Comparison of ENCODE assay signal across 27 mouse cellular contexts in the genomic region with DNA sequence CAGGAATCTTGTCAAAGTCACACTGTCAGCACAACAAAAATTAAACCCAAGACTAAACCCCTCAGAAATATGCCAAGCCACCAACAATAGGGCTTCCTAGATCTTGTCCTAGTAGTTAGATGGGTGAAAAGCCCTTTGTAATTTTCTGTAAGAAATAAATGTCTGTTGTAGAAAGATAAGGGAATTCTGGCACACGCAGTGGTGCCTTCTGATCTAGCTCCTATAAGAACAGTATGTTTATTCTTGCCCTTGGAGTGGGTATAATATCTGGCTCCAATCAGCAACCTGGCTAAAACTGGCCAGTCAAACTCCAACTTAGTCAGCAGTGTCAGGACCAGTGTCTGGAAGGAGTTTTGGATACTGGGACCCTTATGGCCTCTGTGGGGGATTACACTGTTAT.
DNase-seq lines count a peak whose midpoint lies in the region; ATAC-seq and TF ChIP-seq lines count a peak whose summit lies in the region.
"Had no signal": no experiment of that assay in that cellular context is flagged by ENCODE, and none has a peak within 500 bp of the region (broad histone marks: within the 10 kb centered on the region; RNA-seq: fewer than 3 reads in every experiment).

No protein-coding gene starts in this region.

- no peaks in the 10 kb centered on the region for H3K9me3 ChIP-seq in midbrain, embryonic 10.5 days (replicated peaks)
- H3K9me3 ChIP-seq in midbrain, embryonic 11.5 days (ENCODE audit: control insufficient read depth, low read length): no peaks in the 10 kb centered on the region
- no peaks in the 10 kb centered on the region for H3K9me3 ChIP-seq in intestine, postnatal 0 days (ENCODE audit: control insufficient read depth)
- H3K9me3 ChIP-seq: embryonic facial prominence, embryonic 13.5 days; embryonic facial prominence, embryonic 15.5 days; forebrain, embryonic 13.5 days; forebrain, embryonic 15.5 days; G1E had no signal

- no peak for TF ChIP-seq CTCF in intestine, postnatal 0 days (IDR thresholded peaks at IDR 0.05; ENCODE audit: low read depth)

- no peaks in the 10 kb centered on the region for H3K4me1 ChIP-seq in midbrain, embryonic 10.5 days
- H3K4me1 ChIP-seq in midbrain, embryonic 11.5 days (ENCODE audit: control insufficient read depth, insufficient read depth, low read length): no peaks in the 10 kb centered on the region
- H3K4me1 ChIP-seq in intestine, postnatal 0 days (replicated peaks; ENCODE audit: control insufficient read depth, insufficient read depth, low read length): no peaks in the 10 kb centered on the region
- H3K4me1 ChIP-seq: embryonic facial prominence, embryonic 13.5 days; embryonic facial prominence, embryonic 15.5 days; forebrain, embryonic 13.5 days; forebrain, embryonic 15.5 days had no signal

- H3K9ac ChIP-seq in midbrain, embryonic 11.5 days (ENCODE audit: low read length): no peak overlapping the region
- H3K9ac ChIP-seq in intestine, postnatal 0 days (ENCODE audit: low read depth, low read length): no peak overlapping the region
- H3K9ac ChIP-seq: embryonic facial prominence, embryonic 13.5 days; embryonic facial prominence, embryonic 15.5 days; forebrain, embryonic 13.5 days; forebrain, embryonic 15.5 days; forebrain, postnatal 0 days had no signal

- H3K36me3 ChIP-seq in midbrain, embryonic 10.5 days: no peaks in the 10 kb centered on the region
- no peaks in the 10 kb centered on the region for H3K36me3 ChIP-seq in midbrain, embryonic 11.5 days (ENCODE audit: control insufficient read depth, insufficient read depth, low read length)
- no peaks in the 10 kb centered on the region for H3K36me3 ChIP-seq in intestine, postnatal 0 days (ENCODE audit: control insufficient read depth, insufficient read depth)
- H3K36me3 ChIP-seq: embryonic facial prominence, embryonic 13.5 days; embryonic facial prominence, embryonic 15.5 days; forebrain, embryonic 15.5 days; G1E had no signal

- H3K4me3 ChIP-seq in midbrain, embryonic 10.5 days: no peak overlapping the region
- H3K4me3 ChIP-seq in midbrain, embryonic 11.5 days (ENCODE audit: low read depth, low read length): no peak overlapping the region
- no peak overlapping the region for H3K4me3 ChIP-seq in intestine, postnatal 0 days (ENCODE audit: low read depth, low read length)
- H3K4me3 ChIP-seq: embryonic facial prominence, embryonic 13.5 days; embryonic facial prominence, embryonic 15.5 days; erythroblast, embryonic 14.5 days; forebrain, embryonic 13.5 days; forebrain, embryonic 15.5 days had no signal

- H3K4me2 ChIP-seq in midbrain, embryonic 11.5 days: no peak overlapping the region
- H3K4me2 ChIP-seq in intestine, postnatal 0 days (replicated peaks; ENCODE audit: low read depth): no peak overlapping the region
- H3K4me2 ChIP-seq: embryonic facial prominence, embryonic 13.5 days; embryonic facial prominence, embryonic 15.5 days; forebrain, embryonic 13.5 days; forebrain, embryonic 15.5 days had no signal

- H3K27ac ChIP-seq in midbrain, embryonic 10.5 days (replicated peaks): 0 out of 2 replicates have a peak overlapping the region, but pooled peaks have one; percentile 13
- no peak overlapping the region for H3K27ac ChIP-seq in midbrain, embryonic 11.5 days (ENCODE audit: low read depth, low read length)
- no peak overlapping the region for H3K27ac ChIP-seq in intestine, postnatal 0 days (ENCODE audit: low read depth, low read length)
- H3K27ac ChIP-seq: embryonic facial prominence, embryonic 13.5 days; embryonic facial prominence, embryonic 15.5 days; forebrain, embryonic 13.5 days; forebrain, embryonic 15.5 days had no signal

- no peak for DNase-seq in midbrain, embryonic 10.5 days (ENCODE audit: low spot score)
- no peak for DNase-seq in midbrain, embryonic 11.5 days (ENCODE audit: low spot score, missing footprints)
- no peak for DNase-seq in liver
- DNase-seq in ovary, postnatal 14 days (ENCODE audit: low spot score): no peak
- DNase-seq: adrenal gland, adult 8-10 months; adrenal gland, postnatal 25 days; B cell, adult 2 months; cerebellum, adult 11 months; cerebellum, adult 18-20 months; cerebellum, adult 8-10 months; cerebellum, adult 9-11 months; cerebellum, postnatal 25 days; embryo, embryonic 11 days; forebrain, postnatal 0 days had no signal

- no peaks in the 10 kb centered on the region for H3K27me3 ChIP-seq in midbrain, embryonic 10.5 days (ENCODE audit: low read depth, poor library complexity, severe bottlenecking)
- no peaks in the 10 kb centered on the region for H3K27me3 ChIP-seq in midbrain, embryonic 11.5 days (ENCODE audit: control insufficient read depth, insufficient read depth, low read length)
- H3K27me3 ChIP-seq in intestine, postnatal 0 days (replicated peaks; ENCODE audit: control insufficient read depth, insufficient read depth, low read length): no peaks in the 10 kb centered on the region
- H3K27me3 ChIP-seq: CH12.LX; embryonic facial prominence, embryonic 13.5 days; embryonic facial prominence, embryonic 15.5 days; forebrain, embryonic 13.5 days; forebrain, embryonic 15.5 days; Patski had no signal

- 85% methylated on average over 1 of the region's 1 CpGs for WGBS in midbrain, embryonic 10.5 days
- 91% methylated on average over 1 of the region's 1 CpGs for WGBS in midbrain, embryonic 11.5 days
- 71% methylated on average over 1 of the region's 1 CpGs for WGBS in intestine, postnatal 0 days

- no peak for ATAC-seq in midbrain, embryonic 11.5 days (ENCODE audit: low FRiP score)
- peak; percentile 24 for ATAC-seq in common myeloid progenitor, adult 5-6 weeks (replicated peaks; ENCODE audit: low read depth, poor library complexity, severe bottlenecking)
- peak; percentile 69 for ATAC-seq in megakaryocyte progenitor cell, adult 5-6 weeks (replicated peaks; ENCODE audit: poor library complexity)
- ATAC-seq in intestine, postnatal 0 days: no peak
- ATAC-seq: activated CD4-positive, CD25-positive, alpha-beta regulatory T cell, adult 4 months; CD4-positive, CD25-positive, alpha-beta regulatory T cell, adult 4 months; forebrain, embryonic 13.5 days; forebrain, embryonic 15.5 days; forebrain, postnatal 0 days; Patski had no signal

Comparison
In these comparisons a context has a peak if more than half of its experiments do, and no peak if none do; other contexts are left out.
1. ATAC-seq: peak in common myeloid progenitor, adult 5-6 weeks (single experiment) and megakaryocyte progenitor cell, adult 5-6 weeks (single experiment); none in midbrain, embryonic 11.5 days (single experiment) and intestine, postnatal 0 days (single experiment).